Mouse (Mus musculus) intestine, postnatal 0 days (tissue): ENCODE measurements around the gene Ep400. TPM values are rescaled to one million over a fixed set of nuclear protein-coding genes. Genes with fewer than 3 reads are reported as not detected.

Experiments
- ATAC-seq: fragments of 200-750 bp; cut with Nextera tagmentation; 2 replicates; pipeline ENCODE4 v1.8.0; 2017; ENCODE audit warnings: mild to moderate bottlenecking, moderate TSS enrichment, moderate library complexity
- H3K27ac ChIP-seq: fragments of 300-500 bp; sonication (generic); 2 replicates; pipeline ENCODE4 v1.5.1; 2014; ENCODE audit warnings: mild to moderate bottlenecking, low read depth, low read length, moderate library complexity
- H3K27me3 ChIP-seq: fragments of 300-500 bp; sonication (generic); replicated peaks from 2 replicates; pipeline ENCODE4 v1.6.1; 2014; ENCODE audit warnings: low read length, mixed read lengths; ENCODE audit not compliant: control insufficient read depth, insufficient read depth
- H3K36me3 ChIP-seq: fragments of 300-500 bp; sonication (generic); 2 replicates; pipeline ENCODE4 v1.6.1; 2014; ENCODE audit warnings: mild to moderate bottlenecking, moderate library complexity; ENCODE audit not compliant: control insufficient read depth, insufficient read depth
- H3K4me1 ChIP-seq: fragments of 300-500 bp; sonication (generic); replicated peaks from 2 replicates; pipeline ENCODE4 v1.6.1; 2014; ENCODE audit warnings: antibody characterized with exemption, low read length, mixed read lengths; ENCODE audit not compliant: control insufficient read depth, insufficient read depth
- H3K4me2 ChIP-seq: fragments of 300-500 bp; sonication (generic); replicated peaks from 2 replicates; pipeline ENCODE4 v1.6.1; 2014; ENCODE audit warnings: low read depth, mild to moderate bottlenecking, moderate library complexity
- H3K4me3 ChIP-seq: fragments of 300-500 bp; sonication (generic); 2 replicates; pipeline ENCODE4 v1.5.1; 2014; ENCODE audit warnings: low read depth, low read length
- H3K9ac ChIP-seq: fragments of 300-500 bp; sonication (generic); 2 replicates; pipeline ENCODE4 v1.6.1; 2014; ENCODE audit warnings: mild to moderate bottlenecking, low read depth, low read length
- H3K9me3 ChIP-seq: fragments of 300-500 bp; sonication (generic); 2 replicates; pipeline ENCODE4 v1.6.1; 2016; ENCODE audit warnings: mixed run types; ENCODE audit not compliant: control insufficient read depth
- CTCF ChIP-seq: sonication (generic); IDR thresholded peaks from 2 replicates; pipeline ENCODE4 v1.5.1; 2016; ENCODE audit warnings: low read depth, mild to moderate bottlenecking, control low read depth, antibody characterized with exemption, moderate library complexity
- WGBS: fragments of 180-500 bp; shearing (Covaris S2); extraction: QIAGEN DNeasy Blood & Tissue Kit; methylation state at CpG from one replicate; pipeline ENCODE4 v1.1.7; 2014; 5-methylcytosine and 5-hydroxymethylcytosine counted together
- polyA plus RNA-seq: library from polyadenylated mRNA; unstranded; fragments of >200 nt; fragmentation: Nextera tagmentation; extraction: Ambion mirVana; gene quantifications from 2 replicates; pipeline ENCODE4 v1.2.1, GENCODE M21; 2015

Ep400 gene
- polyA plus RNA-seq, 1 experiment from 2014 or later: 13.1 TPM

DNA sequence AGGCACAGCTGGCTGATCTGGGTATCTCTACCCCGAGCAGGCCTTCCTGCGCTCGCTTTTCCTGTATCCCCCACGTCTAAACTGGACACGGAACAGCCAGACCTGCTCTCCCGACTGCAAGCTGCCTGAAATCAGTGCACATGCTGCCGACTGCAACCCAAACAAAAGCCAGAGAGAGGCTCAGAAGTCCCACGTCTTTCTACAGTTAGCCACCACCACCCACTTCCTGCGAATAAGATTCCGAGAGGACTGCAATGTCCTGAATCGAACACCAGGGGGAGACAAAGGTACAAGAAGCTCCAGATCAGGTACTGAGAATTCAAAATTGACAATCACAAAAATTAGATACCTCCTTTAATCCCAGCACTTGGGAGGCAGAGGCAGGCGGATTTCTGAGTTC, 131.1 kb downstream of the Ep400 start:
- Histone ChIP-seq H3K4me1 (no peaks in the 10 kb centered on the region), H3K27me3 (no peaks in the 10 kb centered on the region), H3K4me2 (peak overlapping the region; percentile 52), H3K9me3 (no peaks in the 10 kb centered on the region), H3K4me3 (no peak overlapping the region), H3K27ac (no peak overlapping the region), H3K36me3 (no peaks in the 10 kb centered on the region), H3K9ac (no peak overlapping the region)
- no peak for ATAC-seq
- peak; percentile 85 for TF ChIP-seq CTCF
- WGBS: 20% methylated on average over 12 of the region's 12 CpGs

DNA sequence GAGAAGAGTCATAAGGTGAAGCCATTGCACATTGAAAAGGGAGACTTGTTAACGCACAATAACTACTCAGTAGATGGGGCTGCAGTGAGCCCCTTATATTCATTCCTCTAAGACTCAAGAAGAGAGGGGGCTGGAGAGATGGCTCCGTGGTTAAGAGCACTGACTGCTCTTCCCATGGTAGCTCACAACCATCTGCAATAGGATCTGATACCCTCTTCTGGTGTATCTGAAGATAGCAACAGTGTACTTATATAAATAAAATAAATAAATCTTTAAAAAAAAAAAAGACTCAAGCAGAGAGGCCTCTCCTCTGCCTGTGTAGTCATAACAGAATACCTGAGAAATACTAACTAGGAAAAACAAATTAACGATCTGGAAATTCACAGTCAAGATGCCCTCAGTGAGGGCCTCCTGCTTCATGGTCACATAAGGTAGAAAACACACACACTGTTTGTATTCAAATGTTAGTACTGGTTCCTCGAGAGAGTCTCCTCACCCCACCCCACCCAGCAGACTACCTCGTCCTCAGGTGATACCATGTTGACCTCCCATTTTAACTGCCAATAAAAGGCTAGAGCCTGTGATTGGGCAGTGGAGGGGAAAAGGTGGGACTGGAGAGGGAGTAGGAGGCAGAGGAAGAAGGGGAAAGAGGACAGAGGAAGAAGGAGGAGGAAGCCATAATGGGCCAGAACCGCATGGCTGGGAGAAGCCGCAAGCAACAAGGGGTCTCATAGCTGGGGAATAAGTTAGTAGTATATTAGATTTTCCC, 132.0 kb downstream of the Ep400 start:
- no peak overlapping the region for H3K27ac ChIP-seq
- no peak overlapping the region for H3K4me2 ChIP-seq
- WGBS: 75% methylated on average over 7 of the region's 7 CpGs
- no peak for ATAC-seq
- no peaks in the 10 kb centered on the region for H3K27me3 ChIP-seq
- no peak overlapping the region for H3K9ac ChIP-seq
- no peaks in the 10 kb centered on the region for H3K9me3 ChIP-seq
- H3K4me1 ChIP-seq: no peaks in the 10 kb centered on the region
- no peak for TF ChIP-seq CTCF
- H3K36me3 ChIP-seq: no peaks in the 10 kb centered on the region
- no peak overlapping the region for H3K4me3 ChIP-seq

DNA sequence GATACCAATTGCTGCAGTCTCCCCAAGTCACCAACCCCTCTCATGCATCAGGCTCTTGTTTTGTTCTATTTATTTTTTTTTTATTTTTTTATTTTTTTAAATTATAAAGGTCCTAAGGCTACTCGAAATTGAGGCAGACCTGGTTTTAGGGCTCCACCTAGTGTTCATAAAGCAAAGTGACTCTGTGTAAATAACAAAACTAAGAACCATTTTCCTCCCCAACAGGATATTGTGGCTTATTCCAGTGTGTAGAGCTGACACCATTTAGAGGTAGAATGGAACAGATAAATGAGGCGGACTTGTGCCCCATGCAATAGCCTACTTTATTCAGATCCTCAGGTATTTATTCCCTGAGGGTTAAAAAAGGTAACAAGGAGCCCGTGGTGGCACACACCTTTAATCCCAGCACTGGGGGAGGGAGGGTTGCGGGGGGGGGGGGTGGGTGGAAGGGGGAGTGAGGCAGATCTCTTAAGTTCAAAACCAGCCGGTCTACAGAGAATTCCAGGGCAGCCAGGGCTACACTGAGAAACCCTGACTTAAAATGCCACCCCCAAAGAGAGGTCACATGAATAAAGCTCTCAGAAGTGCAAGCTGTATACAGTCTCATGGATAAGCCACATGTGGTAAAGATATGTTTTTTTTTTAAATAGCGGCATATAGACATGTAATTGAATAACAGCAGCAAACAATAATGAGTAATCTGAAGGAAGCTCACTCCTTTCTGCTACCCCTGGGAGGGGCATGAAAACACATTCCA, 134.4 kb downstream of the Ep400 start:
- Histone ChIP-seq H3K4me3 (no peak overlapping the region), H3K4me2 (no peak overlapping the region), H3K9ac (no peak overlapping the region), H3K9me3 (no peaks in the 10 kb centered on the region), H3K27me3 (no peaks in the 10 kb centered on the region), H3K36me3 (no peaks in the 10 kb centered on the region), H3K4me1 (no peaks in the 10 kb centered on the region), H3K27ac (no peak overlapping the region)
- ATAC-seq: no peak
- peak; percentile 76 for TF ChIP-seq CTCF
- WGBS: 36% methylated on average over 6 of the region's 6 CpGs

DNA sequence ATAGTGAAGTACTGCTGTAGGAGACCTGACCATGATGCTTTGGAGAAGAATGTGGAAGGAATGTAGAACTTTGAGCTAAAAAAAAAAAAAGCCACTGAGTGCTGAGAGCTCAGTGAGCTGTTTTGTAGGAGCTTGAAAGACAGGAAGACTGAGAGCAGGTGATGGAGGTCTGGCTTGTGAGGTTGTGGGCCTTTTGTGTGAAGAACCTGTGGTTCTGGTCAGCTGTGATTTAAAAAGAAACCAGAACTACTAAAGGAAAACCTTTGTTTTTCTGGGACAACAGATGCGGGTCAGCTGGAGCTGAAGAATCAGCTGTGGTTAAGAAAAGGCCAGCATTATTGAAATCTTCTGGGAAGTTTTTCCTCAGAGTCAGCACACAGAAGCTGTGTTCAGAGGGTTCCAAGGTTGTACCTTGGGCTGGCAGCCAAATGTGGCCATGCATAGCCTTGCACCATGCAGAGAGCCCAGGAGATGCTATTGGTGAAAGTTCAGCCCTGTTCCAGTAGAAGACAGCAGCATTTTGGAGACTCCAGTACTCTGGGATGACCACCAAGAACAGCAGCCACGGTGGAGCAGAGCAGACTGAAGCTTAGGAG, 140.9 kb downstream of the Ep400 start:
- H3K4me3 ChIP-seq: no peak overlapping the region
- no peaks in the 10 kb centered on the region for H3K4me1 ChIP-seq
- no peak overlapping the region for H3K27ac ChIP-seq
- H3K9me3 ChIP-seq: no peaks in the 10 kb centered on the region
- H3K27me3 ChIP-seq: no peaks in the 10 kb centered on the region
- no peaks in the 10 kb centered on the region for H3K36me3 ChIP-seq
- H3K4me2 ChIP-seq: no peak overlapping the region
- no peak overlapping the region for H3K9ac ChIP-seq
- WGBS: 77% methylated on average over 2 of the region's 2 CpGs
- no peak for TF ChIP-seq CTCF
- no peak for ATAC-seq

DNA sequence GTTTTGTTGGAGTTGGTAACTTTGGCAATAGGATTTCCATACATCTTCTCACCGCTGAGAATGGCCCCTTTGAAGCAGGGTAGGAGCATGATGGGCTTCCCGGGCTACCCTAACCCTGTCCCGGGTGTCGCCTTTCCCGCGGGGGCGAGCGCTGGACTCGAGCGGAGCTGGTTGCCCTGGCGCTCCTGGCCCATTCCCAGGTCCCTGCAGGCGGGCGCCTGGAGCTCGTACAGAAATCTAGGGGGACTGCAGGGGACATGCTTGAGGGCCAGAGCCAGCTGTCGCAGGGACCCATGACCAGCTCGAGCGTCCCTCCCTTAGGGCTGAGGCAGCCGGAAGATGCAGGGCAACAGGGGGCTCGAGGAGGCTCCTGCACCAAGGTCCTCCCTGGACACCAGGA, 142.4 kb downstream of the Ep400 start:
- H3K27me3 ChIP-seq: no peaks in the 10 kb centered on the region
- no peak overlapping the region for H3K4me3 ChIP-seq
- no peaks in the 10 kb centered on the region for H3K36me3 ChIP-seq
- no peak overlapping the region for H3K4me2 ChIP-seq
- TF ChIP-seq CTCF: no peak
- WGBS: 18% methylated on average over 19 of the region's 19 CpGs
- no peak overlapping the region for H3K27ac ChIP-seq
- no peak overlapping the region for H3K9ac ChIP-seq
- no peak for ATAC-seq
- no peaks in the 10 kb centered on the region for H3K9me3 ChIP-seq
- H3K4me1 ChIP-seq: no peaks in the 10 kb centered on the region

DNA sequence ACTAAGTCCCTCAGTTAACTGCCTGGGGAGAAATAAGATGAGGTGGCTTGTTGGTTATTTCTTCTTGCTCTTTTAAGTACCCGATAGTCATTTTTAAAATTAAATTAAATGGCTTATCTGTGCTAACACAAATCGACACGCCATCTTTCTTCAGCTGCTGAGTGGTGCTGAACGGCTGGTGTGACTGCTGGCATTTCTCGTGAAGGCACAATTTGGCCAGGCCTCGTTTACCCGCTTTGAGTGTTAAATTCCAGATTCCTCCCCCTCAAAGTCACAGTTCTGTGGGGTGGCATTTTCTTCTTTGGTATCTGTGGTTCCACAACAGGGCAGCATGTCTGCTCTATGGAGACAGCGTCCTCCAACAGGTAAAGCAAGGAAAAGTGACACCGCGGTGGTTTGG, 143.2 kb downstream of the Ep400 start:
- Histone ChIP-seq H3K27ac (no peak overlapping the region), H3K9me3 (no peaks in the 10 kb centered on the region), H3K4me3 (no peak overlapping the region), H3K9ac (no peak overlapping the region), H3K4me1 (no peaks in the 10 kb centered on the region), H3K36me3 (no peaks in the 10 kb centered on the region), H3K4me2 (no peak overlapping the region), H3K27me3 (no peaks in the 10 kb centered on the region)
- ATAC-seq: no peak
- WGBS: 75% methylated on average over 10 of the region's 10 CpGs
- TF ChIP-seq CTCF: no peak
